Mouse (Mus musculus) heart, postnatal 0 days (tissue): Measurements from ENCODE around the gene Bptf. TPM values are rescaled to one million over a fixed set of nuclear protein-coding genes. Genes with fewer than 3 reads are reported as not detected.

Source experiments
- ATAC-seq: fragments of 200-750 bp; cut with Nextera tagmentation; 2 replicates; pipeline ENCODE4 v1.8.0; 2017; ENCODE audit warnings: low read depth, moderate number of reproducible peaks, moderate library complexity; ENCODE audit not compliant: insufficient read depth
- DNase-seq: peaks from one replicate; pipeline ENCODE4 v3.0.0-alpha.2; 2016; ENCODE audit warnings: low spot score
- H3K27ac ChIP-seq: fragments of 300-500 bp; sonication (generic); 2 replicates; pipeline ENCODE4 v1.5.1; 2014; ENCODE audit warnings: low read depth, mild to moderate bottlenecking
- H3K27me3 ChIP-seq: fragments of 300-500 bp; sonication (generic); 2 replicates; pipeline ENCODE4 v1.6.1; 2014; ENCODE audit warnings: low read length, mixed read lengths; ENCODE audit not compliant: control insufficient read depth, insufficient read depth
- H3K36me3 ChIP-seq: fragments of 300-500 bp; sonication (generic); replicated peaks from 2 replicates; pipeline ENCODE4 v1.6.1; 2014; ENCODE audit warnings: low read length, mixed read lengths; ENCODE audit not compliant: control insufficient read depth, insufficient read depth
- H3K4me1 ChIP-seq: fragments of 300-500 bp; sonication (generic); 2 replicates; pipeline ENCODE4 v1.6.1; 2014; ENCODE audit warnings: antibody characterized with exemption; ENCODE audit not compliant: control insufficient read depth, insufficient read depth
- H3K4me2 ChIP-seq: fragments of 300-500 bp; sonication (generic); 2 replicates; pipeline ENCODE4 v1.6.1; 2014; ENCODE audit warnings: low read depth, mild to moderate bottlenecking, low read length, moderate library complexity
- H3K4me3 ChIP-seq: fragments of 300-500 bp; sonication (generic); 2 replicates; pipeline ENCODE4 v1.5.1; 2014; ENCODE audit warnings: low read depth, low read length
- H3K9ac ChIP-seq: fragments of 300-500 bp; sonication (generic); replicated peaks from 2 replicates; pipeline ENCODE4 v1.6.1; 2014; ENCODE audit warnings: low read depth, low read length, mixed read lengths
- H3K9me3 ChIP-seq: fragments of 300-500 bp; sonication (generic); replicated peaks from 2 replicates; pipeline ENCODE4 v1.6.1; 2016; ENCODE audit warnings: low read length; ENCODE audit not compliant: control insufficient read depth
- CTCF ChIP-seq: IDR thresholded peaks from 2 replicates; pipeline ENCODE4 v1.5.1; 2016; ENCODE audit warnings: antibody characterized with exemption, control low read depth, low read depth
- EP300 ChIP-seq: IDR thresholded peaks from 2 replicates; pipeline ENCODE4 v1.6.1; 2016; ENCODE audit warnings: antibody characterized with exemption, low read depth
- WGBS: fragments of 180-500 bp; shearing (Covaris S2); extraction: QIAGEN DNeasy Blood & Tissue Kit; methylation state at CpG from one replicate; pipeline ENCODE4 v1.1.7; 2014; 5-methylcytosine and 5-hydroxymethylcytosine counted together
- polyA plus RNA-seq: library from polyadenylated mRNA; unstranded; fragments of >200 nt; fragmentation: Nextera tagmentation; extraction: Ambion mirVana; gene quantifications from 2 replicates; pipeline ENCODE4 v1.2.1, GENCODE M21; 2015
- total RNA-seq: library from RNA; depleted of rRNA; stranded (reverse); fragments of >200 nt; gene quantifications from 2 replicates; pipeline ENCODE4 v1.2.3, GENCODE M21; 2014; ENCODE audit warnings: low replicate concordance

The Bptf gene
- total and polyA plus RNA-seq, 2 experiments from 2014 or later, result 11.8 to 13.7 TPM

DNA sequence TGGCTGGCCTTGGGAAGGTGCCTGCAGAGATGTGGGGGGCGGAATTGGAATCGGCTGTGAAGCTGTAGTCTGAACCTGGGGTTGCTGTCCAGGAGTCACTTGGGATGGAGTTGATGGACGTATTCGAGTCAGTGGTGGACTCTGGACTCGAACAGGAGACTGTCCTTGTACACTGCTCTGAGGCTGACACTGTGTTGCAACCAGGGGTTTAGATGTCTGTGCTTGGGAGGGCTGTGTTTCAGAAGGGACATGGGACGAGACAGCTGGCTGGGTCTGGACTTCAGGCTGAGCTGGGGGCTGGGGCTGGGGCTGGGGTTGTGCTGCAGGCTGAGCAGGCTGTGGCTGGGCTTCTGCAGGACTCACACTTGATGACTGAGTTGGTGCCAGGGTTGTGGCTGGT, 77.1 kb downstream of the Bptf start:
- Histone ChIP-seq H3K36me3 (peaks cover 85% of the 10 kb centered on the region), H3K9ac (no peak overlapping the region), H3K27me3 (no peaks in the 10 kb centered on the region), H3K4me3 (no peak overlapping the region), H3K4me1 (no peaks in the 10 kb centered on the region), H3K4me2 (no peak overlapping the region), H3K9me3 (no peaks in the 10 kb centered on the region), H3K27ac (no peak overlapping the region)
- WGBS, result 92% methylated on average over 6 of the region's 6 CpGs
- TF ChIP-seq CTCF, result no peak
- TF ChIP-seq EP300, result no peak
- DNase-seq, result no peak
- ATAC-seq, result no peak

DNA sequence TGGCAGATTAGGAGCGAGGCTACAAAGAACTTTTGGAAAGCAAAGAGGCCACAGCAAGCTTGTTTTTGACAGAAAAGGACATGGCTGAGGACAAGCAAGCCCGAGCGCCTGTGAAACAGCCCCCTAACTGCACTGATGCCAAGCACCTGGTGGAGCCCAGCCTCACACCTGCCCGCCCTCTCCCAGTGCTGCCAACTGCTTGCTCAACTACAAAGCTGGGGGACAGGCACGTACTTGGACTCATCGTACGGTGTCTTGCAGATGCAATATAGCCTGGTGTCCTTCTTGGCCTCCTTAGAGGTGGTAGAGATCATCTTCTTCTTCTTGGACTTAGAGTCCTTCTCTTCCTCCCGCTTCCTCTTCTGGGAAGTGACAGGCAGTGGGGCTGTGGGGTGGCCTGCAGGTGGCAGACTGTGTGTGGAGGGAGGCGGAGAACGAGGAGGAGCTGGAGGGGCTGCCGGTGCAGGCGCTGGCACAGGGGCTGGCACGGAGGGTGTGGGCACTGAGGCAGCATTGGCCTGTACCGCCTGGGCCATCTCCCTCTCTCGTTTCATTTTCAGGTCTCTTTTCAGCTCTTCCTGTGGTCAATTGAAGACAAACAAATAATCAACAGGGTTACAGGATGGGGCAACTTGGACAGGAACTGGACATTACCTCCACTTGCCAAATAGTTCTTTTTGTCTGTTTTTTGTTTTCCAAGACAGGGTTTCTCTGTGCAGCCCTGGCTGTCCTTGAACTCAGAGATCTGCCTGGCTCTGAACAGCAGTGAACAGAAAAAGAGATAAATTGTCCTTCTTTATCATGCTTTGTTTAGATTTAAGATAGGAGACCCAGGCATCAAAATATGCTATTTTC, 84.9 kb downstream of the Bptf start:
- Histone ChIP-seq H3K27ac (no peak overlapping the region), H3K9ac (no peak overlapping the region), H3K36me3 (peaks cover 50% of the 10 kb centered on the region), H3K27me3 (no peaks in the 10 kb centered on the region), H3K4me2 (no peak overlapping the region), H3K4me3 (no peak overlapping the region), H3K4me1 (no peaks in the 10 kb centered on the region), H3K9me3 (no peaks in the 10 kb centered on the region)
- 86% methylated on average over 15 of the region's 15 CpGs for WGBS
- ATAC-seq, result no peak
- TF ChIP-seq EP300 (no peak), CTCF (no peak)
- no peak for DNase-seq

DNA sequence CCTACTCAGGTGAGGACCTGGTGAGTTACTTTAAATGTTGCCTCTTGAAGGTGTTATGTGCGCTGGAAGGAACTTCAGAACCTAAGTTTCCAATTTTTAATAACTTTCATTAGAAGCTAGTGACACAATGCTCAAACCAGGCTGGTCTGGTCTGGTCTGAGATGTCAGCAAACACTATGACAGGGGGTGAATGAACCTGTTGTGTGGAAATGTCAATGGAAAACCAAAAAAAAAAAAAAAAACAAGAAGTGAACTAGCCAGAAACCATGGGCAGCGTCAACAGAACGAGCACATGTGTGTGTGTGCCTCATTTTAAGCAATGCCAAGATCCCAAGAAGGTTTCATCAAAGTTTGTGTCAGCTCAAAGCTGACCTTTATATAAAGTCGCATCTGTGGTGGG, 86.4 kb downstream of the Bptf start:
- ATAC-seq (no peak), DNase-seq (no peak)
- Histone ChIP-seq H3K4me2 (no peak overlapping the region), H3K36me3 (peaks cover 57% of the 10 kb centered on the region), H3K27me3 (no peaks in the 10 kb centered on the region), H3K9me3 (no peaks in the 10 kb centered on the region), H3K4me1 (no peaks in the 10 kb centered on the region), H3K9ac (no peak overlapping the region), H3K4me3 (no peak overlapping the region), H3K27ac (no peak overlapping the region)
- WGBS, result 94% methylated on average over 4 of the region's 4 CpGs
- TF ChIP-seq CTCF (no peak), EP300 (no peak)

DNA sequence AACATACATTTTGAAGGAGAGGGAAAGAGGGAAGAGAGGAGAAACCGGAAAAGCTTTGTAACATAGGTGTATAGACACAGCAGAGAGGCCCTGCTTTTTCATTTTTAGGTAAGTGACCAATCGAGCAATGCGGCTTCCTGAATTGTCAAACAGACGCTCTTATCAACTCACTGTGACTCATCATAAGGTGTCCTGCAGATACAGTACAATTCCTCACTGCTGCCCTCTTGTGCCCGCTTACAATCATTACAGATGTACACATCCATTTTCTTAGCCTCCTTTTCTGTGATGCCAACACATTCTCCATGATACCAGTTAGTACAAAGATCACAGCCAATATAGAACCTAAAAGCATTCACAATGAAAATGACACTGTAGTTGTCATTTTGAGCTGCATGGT, 87.6 kb downstream of the Bptf start:
- peaks cover 67% of the 10 kb centered on the region for H3K36me3 ChIP-seq
- ATAC-seq, result peak; percentile 51
- peak; percentile 81 for DNase-seq
- TF ChIP-seq EP300 (no peak), CTCF (peak; percentile 72)
- no peak overlapping the region for H3K27ac ChIP-seq
- no peak overlapping the region for H3K4me3 ChIP-seq
- no peak overlapping the region for H3K4me2 ChIP-seq
- H3K27me3 ChIP-seq, result no peaks in the 10 kb centered on the region
- no peaks in the 10 kb centered on the region for H3K4me1 ChIP-seq
- H3K9ac ChIP-seq, result no peak overlapping the region
- WGBS, result 20% methylated on average over 5 of the region's 5 CpGs
- no peaks in the 10 kb centered on the region for H3K9me3 ChIP-seq

DNA sequence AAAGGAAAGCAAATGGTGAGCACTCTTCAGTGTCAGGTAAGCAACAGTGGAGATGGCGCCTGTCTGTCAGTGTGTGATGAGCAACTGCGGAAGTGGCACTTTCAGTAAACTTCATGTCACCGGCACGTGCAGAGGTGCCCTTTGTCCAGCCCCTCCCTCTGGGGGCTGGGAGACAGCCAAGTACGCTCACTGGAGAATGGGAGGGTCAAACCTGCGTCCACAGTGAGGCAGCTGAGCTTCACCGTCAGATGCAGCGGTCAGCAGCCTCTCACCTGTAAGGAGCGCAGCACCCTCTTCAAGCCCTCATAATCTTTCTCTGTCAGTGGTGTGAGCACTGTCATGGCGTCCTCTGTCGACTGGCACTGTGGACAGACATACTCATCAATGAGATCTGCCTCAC, 88.6 kb downstream of the Bptf start:
- TF ChIP-seq CTCF (no peak), EP300 (no peak)
- no peaks in the 10 kb centered on the region for H3K27me3 ChIP-seq
- no peak overlapping the region for H3K27ac ChIP-seq
- ATAC-seq, result no peak
- no peaks in the 10 kb centered on the region for H3K9me3 ChIP-seq
- WGBS, result 79% methylated on average over 11 of the region's 11 CpGs
- H3K4me3 ChIP-seq, result no peak overlapping the region
- no peak for DNase-seq
- no peak overlapping the region for H3K4me2 ChIP-seq
- peaks cover 76% of the 10 kb centered on the region for H3K36me3 ChIP-seq
- H3K4me1 ChIP-seq, result no peaks in the 10 kb centered on the region
- no peak overlapping the region for H3K9ac ChIP-seq

DNA sequence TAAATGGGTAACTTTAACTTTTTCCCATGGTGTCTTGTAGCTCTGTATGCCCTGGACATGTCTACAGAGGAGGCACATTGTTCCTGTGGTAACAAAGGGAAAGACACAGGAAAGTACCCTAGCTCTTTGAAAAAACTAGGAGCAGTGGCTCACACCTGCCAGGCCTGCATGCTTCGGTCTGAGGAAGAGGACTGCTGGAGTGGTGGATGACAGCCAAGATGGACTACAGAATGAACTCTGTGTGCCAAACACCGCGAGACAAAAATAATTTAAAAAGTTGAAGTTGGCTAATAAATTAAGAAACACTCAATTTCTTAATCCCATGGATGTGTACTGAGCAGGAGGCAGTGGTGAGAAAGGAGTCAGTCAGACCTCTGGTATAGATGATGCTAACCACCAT, 90.5 kb downstream of the Bptf start:
- no peak overlapping the region for H3K27ac ChIP-seq
- no peak overlapping the region for H3K4me3 ChIP-seq
- H3K9ac ChIP-seq, result no peak overlapping the region
- H3K27me3 ChIP-seq, result no peaks in the 10 kb centered on the region
- WGBS, result 64% methylated on average over 3 of the region's 3 CpGs
- ATAC-seq (no peak), DNase-seq (no peak)
- TF ChIP-seq EP300, result no peak
- no peak for TF ChIP-seq CTCF
- H3K4me1 ChIP-seq, result no peaks in the 10 kb centered on the region
- H3K36me3 ChIP-seq, result peaks cover 77% of the 10 kb centered on the region
- no peak overlapping the region for H3K4me2 ChIP-seq
- no peaks in the 10 kb centered on the region for H3K9me3 ChIP-seq
